16 mouse cellular contexts compared by ENCODE assay signal in genomic region chr9:66352704-66353103, GRCm38 (mm10). TPM values are rescaled to one million over a fixed set of nuclear protein-coding genes. Genes with fewer than 3 reads are reported as not detected.
A peak's percentile ranks its signal among the peaks of the same experiment; 100 is the strongest.
DNase-seq lines count a peak whose midpoint lies in the region; ATAC-seq lines count a peak whose summit lies in the region.
"Had no signal": no experiment of that assay in that cellular context is flagged by ENCODE, and none has a peak within 500 bp of the region (broad histone marks: within the 10 kb centered on the region; RNA-seq: fewer than 3 reads in every experiment).

No protein-coding gene starts in this region.

- H3K27ac ChIP-seq in heart, embryonic 12.5 days (ENCODE audit: poor library complexity, severe bottlenecking), result no peak overlapping the region
- no peak overlapping the region for H3K27ac ChIP-seq in midbrain, embryonic 13.5 days
- H3K27ac ChIP-seq in midbrain, embryonic 11.5 days (ENCODE audit: low read depth, low read length), result no peak overlapping the region
- H3K27ac ChIP-seq in liver, embryonic 16.5 days (ENCODE audit: low read length), result peak overlapping the region; percentile 70
- H3K27ac ChIP-seq: embryonic facial prominence, embryonic 10.5 days; stomach, postnatal 0 days had no signal

- ATAC-seq in heart, embryonic 12.5 days (ENCODE audit: insufficient number of reproducible peaks, low FRiP score), result no peak
- ATAC-seq in midbrain, embryonic 13.5 days, result no peak
- ATAC-seq in midbrain, embryonic 11.5 days (ENCODE audit: low FRiP score), result no peak
- ATAC-seq in liver, embryonic 16.5 days (ENCODE audit: low read depth), result no peak
- ATAC-seq: inflammation-experienced regulatory T-cells, adult 6 months had no signal

- no peak overlapping the region for H3K4me3 ChIP-seq in heart, embryonic 12.5 days
- H3K4me3 ChIP-seq in midbrain, embryonic 13.5 days (replicated peaks), result peak overlapping the region; percentile 96
- no peak overlapping the region for H3K4me3 ChIP-seq in midbrain, embryonic 11.5 days (ENCODE audit: low read depth, low read length)
- H3K4me3 ChIP-seq in liver, embryonic 16.5 days (ENCODE audit: low read depth, low read length), result peak overlapping the region; percentile 100
- H3K4me3 ChIP-seq: embryonic facial prominence, embryonic 10.5 days had no signal

- intact Hi-C loops in left cerebral cortex, postnatal 25 days (cut with DNase I), result no loop called here

- H3K4me1 ChIP-seq in heart, embryonic 12.5 days (replicated peaks), result peaks cover 17% of the 10 kb centered on the region
- H3K4me1 ChIP-seq in midbrain, embryonic 13.5 days (replicated peaks), result peaks cover 25% of the 10 kb centered on the region
- peaks cover 7% of the 10 kb centered on the region for H3K4me1 ChIP-seq in midbrain, embryonic 11.5 days (ENCODE audit: control insufficient read depth, insufficient read depth, low read length)
- peaks cover 35% of the 10 kb centered on the region for H3K4me1 ChIP-seq in liver, embryonic 16.5 days (ENCODE audit: control insufficient read depth, low read depth, low read length)

- no peaks in the 10 kb centered on the region for H3K36me3 ChIP-seq in heart, embryonic 12.5 days
- no peaks in the 10 kb centered on the region for H3K36me3 ChIP-seq in midbrain, embryonic 13.5 days
- no peaks in the 10 kb centered on the region for H3K36me3 ChIP-seq in midbrain, embryonic 11.5 days (ENCODE audit: control insufficient read depth, insufficient read depth, low read length)
- no peaks in the 10 kb centered on the region for H3K36me3 ChIP-seq in liver, embryonic 16.5 days (ENCODE audit: control insufficient read depth, insufficient read depth)
- H3K36me3 ChIP-seq: embryonic facial prominence, embryonic 10.5 days had no signal

- H3K4me2 ChIP-seq in heart, embryonic 12.5 days, result 0 out of 2 replicates have a peak overlapping the region, but pooled peaks have one; percentile 8
- H3K4me2 ChIP-seq in midbrain, embryonic 13.5 days (replicated peaks), result peak overlapping the region; percentile 83
- no peak overlapping the region for H3K4me2 ChIP-seq in midbrain, embryonic 11.5 days
- H3K4me2 ChIP-seq in liver, embryonic 16.5 days (ENCODE audit: low read depth, low read length), result peak overlapping the region; percentile 64

- no peaks in the 10 kb centered on the region for H3K27me3 ChIP-seq in heart, embryonic 12.5 days (replicated peaks)
- no peaks in the 10 kb centered on the region for H3K27me3 ChIP-seq in midbrain, embryonic 13.5 days
- no peaks in the 10 kb centered on the region for H3K27me3 ChIP-seq in midbrain, embryonic 11.5 days (ENCODE audit: control insufficient read depth, insufficient read depth, low read length)
- H3K27me3 ChIP-seq in liver, embryonic 16.5 days (ENCODE audit: control insufficient read depth, insufficient read depth, low read depth, low read length), result no peaks in the 10 kb centered on the region

- no peak overlapping the region for H3K9ac ChIP-seq in heart, embryonic 12.5 days
- peak overlapping the region; percentile 99; the same call in 1 of the 2 replicates for H3K9ac ChIP-seq in midbrain, embryonic 13.5 days (replicated peaks)
- H3K9ac ChIP-seq in midbrain, embryonic 11.5 days (ENCODE audit: low read length), result no peak overlapping the region
- H3K9ac ChIP-seq in liver, embryonic 16.5 days (ENCODE audit: low read depth, low read length), result peak overlapping the region; percentile 50

- DNase-seq in heart, adult 8-10 months (ENCODE audit: low spot score), result no peak
- no peak for DNase-seq in midbrain, embryonic 11.5 days (ENCODE audit: low spot score, missing footprints)
- no peak for DNase-seq in left cerebral cortex, postnatal 25 days (ENCODE audit: low spot score in 2 of 2)
- DNase-seq in left cerebral cortex, adult 9 months (ENCODE audit: low spot score in 2 of 2), result no peak
- DNase-seq: adrenal gland, adult 8-10 months; B cell, adult 2 months; cerebellum, postnatal 14 days; gastrocnemius, postnatal 14 days; lung, adult 18-20 months; right cerebral cortex, adult 18-20 months had no signal

- H3K9me3 ChIP-seq in heart, embryonic 12.5 days (replicated peaks), result no peaks in the 10 kb centered on the region
- no peaks in the 10 kb centered on the region for H3K9me3 ChIP-seq in midbrain, embryonic 13.5 days
- H3K9me3 ChIP-seq in midbrain, embryonic 11.5 days (ENCODE audit: control insufficient read depth, low read length), result no peaks in the 10 kb centered on the region
- H3K9me3 ChIP-seq in liver, embryonic 16.5 days (replicated peaks; ENCODE audit: control insufficient read depth, low read length), result no peaks in the 10 kb centered on the region
- H3K9me3 ChIP-seq: embryonic facial prominence, embryonic 10.5 days had no signal

- WGBS in heart, embryonic 12.5 days, result 77% methylated on average over 2 of the region's 2 CpGs
- WGBS in midbrain, embryonic 13.5 days, result 86% methylated on average over 2 of the region's 2 CpGs
- WGBS in midbrain, embryonic 11.5 days, result 89% methylated on average over 2 of the region's 2 CpGs
- WGBS in liver, embryonic 16.5 days (ENCODE audit: insufficient replicate concordance), result 56% methylated on average over 2 of the region's 2 CpGs

RNA-seq across cellular contexts. Expression of gene Herc1, which starts 2.5 kb away (rescaled TPM):
- 26.5 TPM in 2 replicates for polyA plus RNA-seq in heart, embryonic 12.5 days (2016; fragmentation: Nextera tagmentation; extraction: Ambion mirVana)
- 10 to 100 TPM; 34.4 to 40.0 (median 35.8) TPM for total RNA-seq in heart, adult 8-10 months (2022)
- polyA plus RNA-seq in midbrain, embryonic 13.5 days (2015; fragmentation: Nextera tagmentation; extraction: Ambion mirVana), result 49.6 and 52.8 TPM in 2 replicates
- 34.8 and 37.0 TPM in 2 replicates for polyA plus RNA-seq in midbrain, embryonic 11.5 days (2014; fragmentation: Nextera tagmentation; extraction: Ambion mirVana)
- 29.2 and 30.6 TPM in 2 replicates for polyA plus RNA-seq in liver, embryonic 16.5 days (2015; fragmentation: Nextera tagmentation; extraction: Ambion mirVana)
- total RNA-seq in left cerebral cortex, postnatal 25 days (2021), result 100 to 1,000 TPM; 112 to 119 TPM

Comparison
In these comparisons a context has a peak if more than half of its experiments do, and no peak if none do; other contexts are left out.
1. H3K4me3 ChIP-seq: peak in midbrain, embryonic 13.5 days (single experiment) and liver, embryonic 16.5 days (single experiment); none in heart, embryonic 12.5 days (single experiment) and midbrain, embryonic 11.5 days (single experiment).
2. H3K9ac ChIP-seq: peak in midbrain, embryonic 13.5 days (single experiment) and liver, embryonic 16.5 days (single experiment); none in heart, embryonic 12.5 days (single experiment) and midbrain, embryonic 11.5 days (single experiment).